Mouse (Mus musculus): ENCODE measurements around the gene Dcaf15.

The Dcaf15 gene

GRCm38 (mm10) chr8:84104697-84105609, at the start of gene Dcaf15:
Gene Dcaf15, minus strand, starts transcription at chr8:84104768.
- in situ Hi-C loops (cut with MboI; ENCODE audit: unreplicated experiment in 2 of 2), result loop anchor here in 1 of 2 experiments (5.0 kb wide), 1 partner anchor 63 kb away; the partner anchor contains the start of genes Il27ra and Rln3

- in situ Hi-C loops (cut with MboI; ENCODE audit: unreplicated experiment in 2 of 2), result no loop called here
Observed at GRCm38 (mm10) chr8:84149181-84149580, 44.6 kb upstream of the Dcaf15 start.

GRCm38 (mm10) chr8:84148531-84148850, 43.9 kb upstream of the Dcaf15 start:
- in situ Hi-C loops (cut with MboI; ENCODE audit: unreplicated experiment in 2 of 2), result no loop called here

- in situ Hi-C loops (cut with MboI; ENCODE audit: unreplicated experiment in 2 of 2), result no loop called here
Observed at GRCm38 (mm10) chr8:84147769-84148530, 43.4 kb upstream of the Dcaf15 start, which contains the start of the genes Cc2d1a and 4930432K21Rik. Gene Cc2d1a, minus strand, starts transcription at chr8:84147936. Gene 4930432K21Rik, plus strand, starts transcription at chr8:84148025.

GRCm38 (mm10) chr8:84147324-84147766, 42.8 kb upstream of the Dcaf15 start:
- in situ Hi-C loops (cut with MboI; ENCODE audit: unreplicated experiment in 2 of 2), result no loop called here

GRCm38 (mm10) chr8:84144636-84145245, 40.2 kb upstream of the Dcaf15 start:
- in situ Hi-C loops (cut with MboI; ENCODE audit: unreplicated experiment in 2 of 2), result no loop called here

- in situ Hi-C loops (cut with MboI; ENCODE audit: unreplicated experiment in 2 of 2), result no loop called here
Observed at GRCm38 (mm10) chr8:84140838-84141237, 36.3 kb upstream of the Dcaf15 start.

- in situ Hi-C loops (cut with MboI; ENCODE audit: unreplicated experiment in 2 of 2), result no loop called here
Observed at GRCm38 (mm10) chr8:84137848-84138247, 33.3 kb upstream of the Dcaf15 start.

- in situ Hi-C loops (cut with MboI; ENCODE audit: unreplicated experiment in 2 of 2), result no loop called here
Observed at GRCm38 (mm10) chr8:84132225-84132624, 27.7 kb upstream of the Dcaf15 start.

- in situ Hi-C loops (cut with MboI; ENCODE audit: unreplicated experiment in 2 of 2), result no loop called here
Observed at GRCm38 (mm10) chr8:84130806-84131205, 26.2 kb upstream of the Dcaf15 start.

GRCm38 (mm10) chr8:84128277-84128676, 23.7 kb upstream of the Dcaf15 start:
- in situ Hi-C loops (cut with MboI; ENCODE audit: unreplicated experiment in 2 of 2), result no loop called here

GRCm38 (mm10) chr8:84127202-84127901, 22.8 kb upstream of the Dcaf15 start:
- in situ Hi-C loops (cut with MboI; ENCODE audit: unreplicated experiment in 2 of 2), result no loop called here

GRCm38 (mm10) chr8:84126742-84127141, 22.2 kb upstream of the Dcaf15 start:
- in situ Hi-C loops (cut with MboI; ENCODE audit: unreplicated experiment in 2 of 2), result no loop called here

GRCm38 (mm10) chr8:84125656-84126055, 21.1 kb upstream of the Dcaf15 start, which contains the start of gene Podnl1:
Gene Podnl1, plus strand, starts transcription at chr8:84125989.
- in situ Hi-C loops (cut with MboI; ENCODE audit: unreplicated experiment in 2 of 2), result no loop called here

GRCm38 (mm10) chr8:84122151-84122550, 17.6 kb upstream of the Dcaf15 start:
- in situ Hi-C loops (cut with MboI; ENCODE audit: unreplicated experiment in 2 of 2), result no loop called here

- in situ Hi-C loops (cut with MboI; ENCODE audit: unreplicated experiment in 2 of 2), result no loop called here
Observed at GRCm38 (mm10) chr8:84115646-84116045, 11.1 kb upstream of the Dcaf15 start.

GRCm38 (mm10) chr8:84106216-84107040, 1.9 kb upstream of the Dcaf15 start:
- in situ Hi-C loops (cut with MboI; ENCODE audit: unreplicated experiment in 2 of 2), result no loop called here

GRCm38 (mm10) chr8:84105676-84106075, 1.1 kb upstream of the Dcaf15 start:
- in situ Hi-C loops (cut with MboI; ENCODE audit: unreplicated experiment in 2 of 2), result no loop called here

GRCm38 (mm10) chr8:84104221-84104620, 347 bp downstream of the Dcaf15 start:
- in situ Hi-C loops (cut with MboI; ENCODE audit: unreplicated experiment in 2 of 2), result loop anchor here in 1 of 2 experiments (5.0 kb wide), 1 partner anchor 62 kb away; the partner anchor contains the start of genes Il27ra and Rln3

Data from v-Abl transformed pro-B cells (cell line).